Mouse (Mus musculus) lung, postnatal 14 days (tissue): ENCODE results near the gene Ivd.
A peak's percentile ranks its signal among the peaks of the same experiment; 100 is the strongest.

Experiments used
- DNase-seq: peaks from one replicate; pipeline ENCODE4 v3.0.0; 2021

Gene Ivd

GRCm38 (mm10) chr2:118882840-118883679 is 21.3 kb downstream of the Ivd start:
- peak; percentile 92 for DNase-seq

DNA sequence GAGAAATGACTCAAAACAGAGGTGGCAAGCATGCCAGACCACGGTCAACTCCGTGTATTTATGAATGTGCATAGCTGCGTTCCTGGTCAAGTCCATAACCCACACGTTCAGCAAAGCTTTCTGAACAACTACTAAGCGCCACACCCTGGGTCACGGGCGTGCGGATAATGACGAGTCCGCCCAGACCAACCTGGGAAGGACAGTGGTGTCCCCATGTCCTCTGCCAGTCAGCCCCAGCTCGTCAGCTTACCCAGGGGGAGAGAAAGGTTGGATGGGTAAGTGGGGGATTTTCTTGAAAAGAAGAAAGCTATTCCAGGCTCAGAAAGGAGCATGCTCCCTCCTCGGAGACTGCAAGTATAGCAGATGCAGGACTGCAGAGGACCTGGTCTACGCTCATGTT is 25.7 kb downstream of the Ivd start:
- no peak for DNase-seq

GRCm38 (mm10) chr2:118887845-118888548 is 26.2 kb downstream of the Ivd start:
- peak; percentile 45 for DNase-seq

- DNase-seq = no peak
Observed at GRCm38 (mm10) chr2:118891173-118891572, 29.4 kb downstream of the Ivd start.

DNA sequence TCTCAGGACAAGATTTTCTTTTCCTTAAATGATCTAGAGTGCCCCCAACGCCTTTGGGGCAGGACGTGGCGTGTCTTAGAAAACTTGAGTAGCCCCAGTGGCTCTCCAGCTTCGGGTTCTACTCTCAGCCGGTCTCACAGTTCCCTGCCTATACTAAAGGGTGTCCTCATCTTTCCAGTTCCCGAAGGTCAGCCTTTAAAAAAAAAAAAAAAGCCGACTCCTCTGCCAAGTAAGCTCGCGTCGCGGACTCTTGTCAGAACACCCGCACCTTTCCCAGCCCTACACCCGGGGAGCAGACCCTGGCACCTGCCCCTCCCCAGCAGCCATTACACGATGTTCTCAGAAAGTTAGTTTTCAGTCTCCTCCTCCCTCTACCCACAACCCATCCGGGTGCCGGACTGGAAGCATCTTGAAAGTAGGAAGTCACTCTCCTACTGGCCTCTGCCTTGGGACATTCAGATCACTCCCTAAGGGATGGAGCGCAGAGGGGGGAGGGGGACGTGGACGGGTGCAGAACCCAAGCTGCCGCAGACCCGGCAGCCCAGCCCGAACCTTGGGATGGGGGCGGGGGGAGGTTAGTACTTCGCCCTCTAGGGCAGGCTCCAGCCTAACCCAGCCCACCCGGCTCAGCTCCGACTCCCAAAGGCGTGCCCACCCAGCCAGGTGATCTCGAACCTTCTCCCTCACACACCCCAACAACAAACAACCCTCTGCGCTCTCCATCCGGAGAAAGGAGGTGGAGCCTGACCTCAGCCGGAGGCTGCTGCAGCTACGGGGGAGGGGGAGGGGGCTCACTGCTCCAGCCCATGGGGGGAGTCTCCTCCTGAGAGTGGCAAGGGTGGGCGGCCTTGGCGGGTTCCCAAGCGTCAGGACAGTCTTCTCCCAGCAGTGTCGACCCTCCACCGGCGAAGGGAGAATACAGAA is 34.5 kb downstream of the Ivd start:
- peak; percentile 39 for DNase-seq

GRCm38 (mm10) chr2:118896914-118897291 is 35.1 kb downstream of the Ivd start:
- DNase-seq = no peak

- DNase-seq = no peak
Observed at GRCm38 (mm10) chr2:118897392-118897791, 35.6 kb downstream of the Ivd start.

DNA sequence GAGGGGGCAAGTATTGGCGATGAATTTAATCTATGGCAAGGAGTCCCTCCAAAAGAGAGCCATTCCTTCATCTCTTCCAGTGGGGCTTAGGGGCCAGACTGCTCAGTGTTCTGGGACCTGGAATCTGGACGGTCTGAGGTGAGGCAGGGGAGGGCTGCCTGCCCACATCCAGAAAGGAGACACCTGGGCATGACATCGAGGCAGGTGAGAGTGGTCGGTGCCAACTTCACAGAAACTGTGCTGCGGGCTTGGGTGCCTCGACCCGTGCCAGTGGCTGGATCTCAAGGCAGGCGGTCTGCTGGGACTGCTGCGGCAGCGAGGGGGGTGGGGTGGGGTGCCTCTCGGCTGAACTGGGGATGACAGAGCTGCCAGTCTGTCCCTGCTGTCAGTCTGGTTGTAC is 36.1 kb downstream of the Ivd start:
- no peak for DNase-seq

DNA sequence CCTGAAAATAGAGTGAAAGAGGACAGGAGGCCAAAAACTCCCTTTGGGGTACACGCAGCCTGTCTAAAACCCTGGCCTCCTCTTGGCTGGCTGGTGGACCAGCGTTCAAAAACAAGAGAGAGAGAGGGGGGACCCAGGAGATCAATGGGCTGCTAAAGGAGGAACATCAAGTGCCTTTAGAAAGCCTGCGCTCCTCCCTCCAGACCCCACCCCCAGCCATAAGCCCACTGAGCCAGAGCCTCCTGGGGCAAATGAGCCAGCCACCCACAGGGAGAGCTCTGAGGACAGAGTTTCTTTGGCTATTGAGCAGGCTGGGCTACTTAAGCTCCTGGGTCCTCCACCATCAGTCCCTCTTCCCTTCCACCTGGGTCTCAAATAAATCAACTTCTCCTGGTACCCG is 37.0 kb downstream of the Ivd start:
- DNase-seq = no peak

DNA sequence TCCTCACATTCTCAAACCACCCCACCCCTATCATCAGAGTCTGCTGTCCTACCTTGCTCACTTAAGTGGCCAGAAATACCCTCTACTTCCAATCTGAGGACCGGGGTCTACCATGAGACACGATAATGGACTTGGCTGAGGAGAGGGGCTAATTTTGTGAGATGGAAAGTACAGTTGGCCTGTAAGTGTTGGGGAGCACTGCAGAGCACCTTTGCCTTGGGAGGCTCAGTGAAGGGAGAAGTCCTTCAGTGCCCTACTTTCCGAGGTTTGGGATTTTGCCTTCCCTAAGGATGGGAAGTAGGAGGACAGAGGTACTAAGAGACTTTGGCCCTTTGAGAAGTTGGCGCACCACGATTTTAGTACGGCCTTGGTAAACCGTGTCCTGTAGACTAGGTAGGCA is 37.6 kb downstream of the Ivd start:
- no peak for DNase-seq

- peak; percentile 38 for DNase-seq
Observed at GRCm38 (mm10) chr2:118899981-118900825, 38.4 kb downstream of the Ivd start, which contains the start of gene Bahd1. Gene Bahd1, plus strand, starts transcription at chr2:118900377.

GRCm38 (mm10) chr2:118900826-118901140 is 39.0 kb downstream of the Ivd start:
- no peak for DNase-seq

- DNase-seq = peak; percentile 98
Observed at GRCm38 (mm10) chr2:118901175-118902031, 39.6 kb downstream of the Ivd start.

- DNase-seq = peak; percentile 66
Observed at GRCm38 (mm10) chr2:118902051-118903025, 40.6 kb downstream of the Ivd start.

GRCm38 (mm10) chr2:118903333-118903741 is 41.6 kb downstream of the Ivd start:
- no peak for DNase-seq

- no peak for DNase-seq
Observed at GRCm38 (mm10) chr2:118905433-118906117, 43.8 kb downstream of the Ivd start.

DNA sequence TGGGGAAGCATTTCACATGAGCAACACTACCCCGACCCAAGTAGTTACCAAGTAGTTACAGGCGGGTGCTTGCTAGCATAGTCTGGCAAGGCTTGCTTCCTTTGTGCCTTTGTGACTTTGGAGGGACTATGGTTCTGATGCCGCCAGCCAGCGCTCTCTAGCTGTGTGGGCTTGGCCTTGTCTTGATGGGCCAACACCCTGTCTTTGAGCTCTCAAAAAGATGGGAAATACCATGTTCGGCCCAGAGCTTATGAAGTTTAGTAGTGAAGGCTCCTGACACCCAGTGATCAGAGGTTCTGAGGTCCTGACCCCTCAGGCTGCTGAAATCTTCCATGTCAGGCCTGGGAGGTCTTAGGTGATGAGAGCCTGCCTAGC is 44.4 kb downstream of the Ivd start:
- DNase-seq = no peak

GRCm38 (mm10) chr2:118907781-118908180 is 46.0 kb downstream of the Ivd start:
- no peak for DNase-seq

GRCm38 (mm10) chr2:118909151-118909550 is 47.4 kb downstream of the Ivd start:
- no peak for DNase-seq
